Mouse (Mus musculus) kidney, postnatal 14 days (tissue): ENCODE measurements around the gene 5730596B20Rik.

Experiments used
- DNase-seq: peaks from one replicate; pipeline ENCODE4 v3.0.0; 2022; ENCODE audit warnings: mixed read lengths

5730596B20Rik gene

DNA sequence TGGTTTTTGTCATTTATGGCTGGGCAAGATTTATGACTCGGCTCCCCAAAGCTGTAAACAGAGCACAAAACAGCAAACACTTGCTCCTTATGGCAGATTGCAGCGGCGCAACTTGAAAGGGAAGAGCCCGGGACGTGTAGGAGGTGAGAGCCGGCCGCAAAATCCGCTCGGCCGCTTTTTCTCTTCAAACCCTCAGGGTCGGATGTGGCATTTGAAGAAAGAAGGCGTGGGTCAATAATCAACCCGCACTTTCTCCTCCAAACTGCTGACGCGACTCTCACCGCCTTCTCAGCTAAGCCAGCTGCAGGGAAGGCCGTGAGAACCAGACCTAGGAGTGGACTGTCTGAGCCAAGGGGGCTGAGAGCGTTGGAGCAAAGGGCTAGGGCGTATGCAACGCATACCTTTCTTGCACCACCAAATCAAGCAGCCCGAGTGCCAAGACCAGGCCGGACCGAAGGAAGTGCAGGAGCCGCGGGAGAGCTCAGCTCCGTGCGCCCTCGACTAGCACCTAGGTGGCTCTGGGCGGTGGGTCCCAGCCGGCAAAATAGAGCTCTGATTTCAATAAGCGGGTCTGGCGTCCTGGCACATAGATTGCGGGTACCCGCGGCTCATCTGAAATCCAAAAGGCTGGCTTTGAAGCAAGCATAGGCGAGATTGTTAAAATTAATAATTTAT lies at the start of gene 5730596B20Rik:
Gene 5730596B20Rik, plus strand, starts transcription at position 438 of the 675 bp plus-strand sequence.
- peak; percentile 87 for DNase-seq

DNA sequence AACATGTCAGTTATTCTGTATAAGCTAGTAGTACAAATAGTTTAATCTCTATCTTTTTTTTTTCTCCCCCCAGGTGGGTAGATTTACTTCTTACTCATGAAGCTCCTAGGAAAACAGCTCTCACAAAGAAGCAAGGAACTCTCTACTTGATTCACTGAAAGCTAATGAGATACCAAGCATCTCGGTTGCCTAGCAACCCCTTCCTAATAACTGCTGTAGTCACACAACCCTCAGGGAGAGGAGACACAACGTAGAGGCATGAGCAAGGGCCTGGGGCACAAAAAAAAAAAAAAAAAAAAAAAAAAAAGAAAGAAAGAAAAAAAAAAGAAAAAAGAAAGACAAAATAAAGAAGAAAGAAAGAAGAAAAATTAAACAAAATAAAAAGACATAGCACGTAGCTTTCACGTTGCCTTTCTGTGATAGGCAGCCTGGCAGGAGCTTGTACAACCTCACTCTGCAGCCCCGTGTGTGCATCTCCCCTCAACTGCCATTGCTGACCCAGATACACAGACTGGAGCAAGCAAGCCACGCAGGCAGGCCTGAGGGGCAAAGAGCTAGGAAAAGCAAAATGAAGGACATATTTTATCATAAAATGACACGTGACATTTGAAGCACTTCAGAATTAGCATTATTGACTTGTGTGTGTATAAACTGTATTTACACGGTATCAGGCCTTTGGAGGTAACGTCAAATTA lies 39.3 kb upstream of the 5730596B20Rik start:
- DNase-seq = no peak

DNA sequence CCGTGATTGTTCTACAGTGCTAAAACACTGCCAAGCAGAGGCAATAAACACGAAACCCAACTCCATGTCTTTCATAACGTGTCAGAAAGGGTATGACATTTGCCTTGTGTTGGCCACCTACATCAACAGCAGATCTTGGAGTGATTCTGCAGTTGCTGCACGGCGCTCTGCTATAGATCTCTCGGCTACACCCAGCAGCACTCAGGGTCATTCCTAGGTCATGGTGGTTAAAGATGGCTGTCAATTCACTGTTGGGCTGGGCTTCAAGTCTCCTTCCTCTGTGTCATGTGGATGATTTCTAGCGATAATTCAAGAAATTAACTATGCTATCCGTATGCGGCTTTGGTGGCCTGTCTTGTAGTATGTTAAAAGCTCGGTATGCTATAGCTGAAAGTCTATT lies 38.7 kb upstream of the 5730596B20Rik start:
- DNase-seq = no peak

DNA sequence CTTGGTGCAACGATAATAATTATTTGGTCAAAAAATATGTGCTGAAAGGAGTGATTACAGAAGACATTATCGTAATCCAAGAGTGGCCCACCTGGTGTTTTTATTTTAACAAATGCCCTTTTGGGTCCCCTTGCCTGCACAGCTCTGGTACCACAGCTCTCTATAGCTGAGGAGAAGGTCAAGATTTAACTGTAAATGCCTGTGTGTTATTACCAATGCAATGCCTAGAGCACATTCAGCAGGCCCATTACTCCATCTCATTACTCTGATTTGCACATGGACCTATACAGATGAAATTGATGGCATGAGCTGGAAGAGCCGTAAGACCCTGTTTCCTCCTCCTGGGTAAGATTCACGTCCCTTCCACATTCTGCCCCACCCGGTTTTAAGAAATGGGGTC lies 38.2 kb upstream of the 5730596B20Rik start:
- DNase-seq = no peak

DNA sequence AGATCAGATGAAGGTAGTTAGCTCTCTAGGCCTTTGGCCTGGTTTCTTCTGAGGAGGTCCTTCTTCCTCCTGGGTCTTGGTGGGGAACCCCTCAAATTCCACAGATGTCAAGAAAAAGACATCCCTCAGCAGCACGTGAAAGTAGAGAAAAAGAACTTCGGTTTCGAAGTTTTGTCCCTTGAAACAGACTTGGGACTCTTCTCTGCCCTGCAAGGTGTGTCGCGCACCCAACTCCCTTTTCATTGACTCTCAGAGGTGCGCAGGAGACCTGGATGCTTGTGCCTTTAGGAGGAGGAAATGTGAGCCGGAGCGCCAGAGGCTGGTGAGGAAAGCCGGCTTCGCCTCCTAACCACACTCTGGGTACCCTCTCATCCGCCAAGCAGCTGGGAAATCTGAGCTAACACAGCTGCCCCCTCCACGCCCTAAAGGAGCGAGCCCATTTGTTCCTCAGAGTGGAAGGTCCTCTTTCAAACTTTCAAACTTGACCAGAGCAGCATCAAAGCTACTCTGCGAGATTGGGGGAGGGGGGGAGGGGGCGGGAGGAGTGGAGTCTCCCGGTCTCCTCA lies 26.8 kb upstream of the 5730596B20Rik start:
- no peak for DNase-seq

DNA sequence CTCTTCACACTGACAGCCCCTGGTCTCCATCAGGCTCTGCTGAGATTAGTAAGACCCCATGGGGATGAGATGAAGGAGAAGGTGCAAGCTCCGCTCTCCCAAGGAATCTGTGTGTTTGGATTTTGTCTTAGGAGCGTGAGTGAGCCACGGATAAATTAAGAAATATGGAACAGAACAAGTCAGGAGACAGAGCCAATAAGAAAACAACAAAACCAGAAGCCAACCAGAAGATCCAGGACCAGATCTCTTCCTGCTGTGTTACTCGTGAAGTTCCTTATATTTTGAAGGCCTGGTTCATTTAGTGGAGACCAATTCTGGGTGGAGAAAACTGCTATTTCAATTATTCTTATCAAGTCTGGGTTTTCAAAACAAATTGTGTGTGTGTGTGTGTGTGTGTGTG lies 25.7 kb upstream of the 5730596B20Rik start:
- no peak for DNase-seq

DNA sequence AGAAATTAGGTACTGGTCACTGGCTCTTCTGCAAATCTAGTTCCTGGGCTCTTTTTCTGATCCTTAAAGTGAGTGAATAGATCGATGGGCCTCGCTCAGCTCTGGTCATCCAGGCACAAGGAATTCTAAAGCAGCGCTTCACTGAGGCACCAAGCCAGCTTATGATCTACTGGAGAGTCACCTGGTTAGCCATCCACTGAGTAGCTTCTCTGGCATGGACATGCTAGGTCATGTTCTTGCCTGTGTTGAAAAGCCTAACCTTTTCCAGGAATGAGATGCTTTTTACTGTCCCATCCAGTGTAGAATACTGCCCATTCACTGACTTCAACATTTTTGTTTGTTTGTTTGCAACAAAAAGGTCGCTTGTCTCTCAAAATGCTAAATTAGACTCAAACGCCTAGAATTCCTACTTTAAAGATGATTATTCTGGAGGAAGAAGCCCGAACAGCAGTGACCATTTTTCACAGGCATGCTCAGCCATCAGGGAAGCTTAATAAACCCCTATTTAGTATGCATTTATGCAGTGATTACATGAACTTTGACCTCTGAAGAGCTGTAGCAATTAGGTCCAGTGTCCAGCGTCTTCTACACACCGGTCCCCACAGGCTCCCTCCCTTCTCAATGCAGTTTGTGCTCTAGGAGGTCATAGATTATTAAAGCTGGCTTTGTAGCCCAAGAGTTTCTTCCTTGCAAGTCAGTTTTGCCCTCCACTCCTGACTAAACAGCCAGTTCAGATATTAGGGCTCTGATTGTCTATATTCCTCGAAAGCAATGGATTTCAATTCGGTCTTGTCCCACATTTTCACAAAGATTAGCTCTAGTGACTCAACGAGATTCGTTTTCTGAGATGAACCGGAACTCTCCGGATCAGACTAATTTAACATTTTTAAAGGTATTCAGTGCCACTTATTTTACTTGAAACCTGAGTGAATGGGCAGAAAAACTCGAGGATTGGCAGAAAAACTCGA lies 24.8 kb upstream of the 5730596B20Rik start:
- no peak for DNase-seq

DNA sequence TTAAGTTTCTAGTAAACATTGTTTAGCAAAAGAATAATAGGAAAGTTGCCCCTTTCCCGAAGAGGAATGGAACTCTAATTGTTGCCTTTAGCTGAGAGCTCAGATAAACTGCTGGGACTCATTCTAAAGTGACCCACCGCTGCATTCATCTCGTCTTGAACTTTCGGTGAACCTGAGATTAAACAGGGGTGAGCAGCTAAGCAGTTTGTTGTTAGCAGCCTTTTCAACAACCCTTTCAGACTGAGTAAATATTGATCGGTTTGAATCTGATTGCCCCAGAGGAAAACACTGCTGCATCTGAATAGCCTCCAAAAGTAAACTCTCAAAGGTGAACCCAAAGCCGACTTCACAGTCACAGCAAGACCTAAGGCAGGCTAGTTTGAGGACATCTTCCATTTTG lies 24.0 kb upstream of the 5730596B20Rik start:
- DNase-seq = no peak

DNA sequence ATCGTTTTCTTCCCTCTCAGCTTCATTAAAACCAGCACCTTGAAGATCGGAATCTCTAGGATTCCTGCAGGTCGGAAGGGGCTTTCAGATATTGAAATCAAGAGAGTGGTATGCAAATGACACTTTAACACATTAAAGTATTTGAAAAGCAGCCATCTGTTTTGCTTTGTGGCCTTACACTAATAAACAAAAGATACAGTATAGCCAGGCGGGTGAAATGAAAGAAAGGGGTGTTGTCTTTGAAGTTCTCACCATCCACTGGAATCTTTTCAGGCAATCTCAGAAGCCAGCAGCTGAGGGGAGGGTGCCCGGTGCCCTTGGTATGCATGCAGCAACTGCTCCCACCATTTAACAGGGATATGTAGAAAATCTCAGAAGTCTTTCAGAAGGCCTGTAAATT lies 23.3 kb upstream of the 5730596B20Rik start:
- DNase-seq = no peak

DNA sequence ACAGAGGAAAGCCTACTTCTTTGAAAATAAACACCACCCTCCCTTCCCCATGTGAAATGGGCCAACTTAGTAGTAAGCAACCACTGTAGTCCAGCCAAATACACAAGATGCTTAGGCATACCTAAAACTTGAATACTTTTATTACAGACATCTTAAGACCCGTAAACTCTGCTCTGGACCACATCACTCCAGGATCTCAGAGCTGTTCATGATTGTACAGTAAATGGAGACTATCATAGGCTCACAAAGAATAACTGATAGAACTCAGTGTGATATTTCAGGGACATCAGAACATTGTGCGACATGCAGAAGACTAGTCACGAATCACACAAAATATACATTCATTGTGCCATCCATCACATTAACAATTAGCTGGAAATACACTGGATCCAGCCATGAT lies 21.8 kb upstream of the 5730596B20Rik start:
- no peak for DNase-seq

DNA sequence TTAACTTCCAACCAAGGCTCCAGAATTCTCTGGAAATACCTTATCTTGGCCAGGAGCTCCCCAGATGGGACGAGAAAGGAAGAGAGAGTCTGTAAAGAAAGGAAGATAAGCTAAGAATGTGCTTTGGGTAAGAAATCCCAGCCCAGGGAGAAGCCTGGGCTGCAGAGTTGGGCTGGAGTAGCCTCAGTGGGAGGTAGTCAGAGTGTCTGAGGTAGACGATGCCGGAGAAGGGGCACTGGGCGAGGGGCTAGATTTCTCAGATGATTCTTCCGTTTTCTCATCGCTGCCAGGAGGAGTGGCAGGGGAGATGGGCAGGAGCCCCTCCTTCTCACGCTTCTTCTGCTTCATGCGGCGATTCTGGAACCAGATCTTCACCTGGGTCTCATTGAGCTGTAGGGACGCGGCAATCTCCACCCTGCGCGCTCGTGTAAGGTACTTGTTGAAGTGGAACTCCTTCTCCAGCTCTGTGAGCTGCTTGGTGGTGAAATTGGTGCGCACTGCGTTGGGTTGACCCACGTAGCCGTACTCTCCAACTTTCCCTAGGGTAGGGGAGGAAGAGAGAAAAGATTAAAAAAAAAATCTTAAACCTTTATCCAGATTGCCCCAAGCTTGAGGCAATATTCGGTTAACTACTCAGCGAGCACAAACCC lies 20.6 kb upstream of the 5730596B20Rik start:
- DNase-seq = no peak

DNA sequence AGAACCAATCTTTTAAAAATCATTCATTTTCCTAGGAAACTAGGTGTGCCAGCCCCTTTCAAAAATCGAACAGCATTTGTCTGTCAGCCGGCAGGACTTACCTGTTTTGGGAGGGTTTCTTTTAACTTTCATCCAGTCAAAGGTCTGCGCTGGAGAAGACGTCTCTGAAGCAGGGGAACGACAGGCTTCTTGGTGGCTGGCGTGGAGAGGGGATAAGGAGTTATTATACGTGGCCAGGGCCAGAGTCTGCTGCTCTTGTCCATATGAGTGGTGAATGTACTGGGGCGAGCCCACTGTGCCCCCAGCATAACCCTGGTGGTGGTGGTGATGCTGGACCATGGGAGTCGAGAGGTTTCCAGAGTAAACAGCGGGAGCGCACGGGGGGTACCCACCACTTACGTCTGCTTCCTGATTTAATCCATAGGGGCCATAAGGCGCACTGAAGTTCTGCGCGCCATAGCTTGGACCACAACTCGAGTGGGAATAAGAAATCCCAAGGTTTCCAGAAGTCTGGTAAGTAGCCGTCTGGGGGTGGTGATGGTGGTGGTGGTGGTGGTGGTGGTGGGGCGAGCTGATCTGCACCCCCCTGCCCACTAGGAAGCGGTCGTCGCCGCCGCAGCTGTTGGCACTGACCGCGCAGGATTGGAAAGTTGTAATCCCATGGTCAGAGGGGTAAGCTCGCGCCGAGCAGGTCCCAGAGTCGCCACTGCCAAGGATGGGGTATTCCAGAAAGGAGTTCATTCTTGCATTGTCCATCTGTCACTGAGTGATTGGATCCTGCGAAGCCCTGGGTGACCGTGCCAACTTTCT lies 19.6 kb upstream of the 5730596B20Rik start:
- no peak for DNase-seq

DNA sequence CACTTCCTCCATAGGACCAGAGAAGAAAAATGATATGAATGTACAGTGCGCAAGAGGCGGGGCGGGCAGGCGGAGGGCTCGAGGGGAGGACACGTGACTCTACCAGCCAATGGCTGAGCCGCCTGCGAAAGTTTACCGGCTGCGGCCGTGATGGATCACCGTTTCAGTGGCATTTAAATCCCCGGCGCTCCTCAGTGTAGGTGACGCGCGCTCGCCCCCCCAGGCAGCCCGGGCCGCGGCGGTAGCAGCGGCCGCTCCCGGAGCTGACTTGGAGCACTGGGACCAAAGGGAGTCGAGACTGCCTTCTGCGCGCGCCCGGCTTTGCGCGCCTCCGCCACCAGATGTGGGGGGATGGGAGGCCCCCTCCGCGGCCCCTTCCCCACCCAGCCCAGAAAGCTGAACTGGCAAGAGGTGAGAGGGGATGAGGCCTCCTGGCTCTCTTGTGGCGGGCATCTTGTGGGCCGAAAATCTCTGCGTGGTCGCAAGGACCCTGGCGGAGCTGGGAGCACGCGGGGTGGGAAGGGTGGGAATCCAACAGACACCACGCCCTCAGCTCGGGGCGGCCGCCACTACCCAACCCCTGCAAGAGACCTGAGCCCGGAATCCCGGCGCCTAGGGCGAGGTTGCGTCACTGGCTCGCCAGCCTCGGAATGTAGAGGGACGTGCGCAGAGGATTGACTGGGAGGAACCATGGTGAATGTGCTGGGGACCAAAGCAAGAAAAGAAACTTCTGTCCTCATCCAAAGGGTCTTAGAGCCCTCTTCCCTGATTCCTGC lies 18.8 kb upstream of the 5730596B20Rik start, which contains the start of gene Hoxa1:
Gene Hoxa1, minus strand, starts transcription at position 42 of the 776 bp plus-strand sequence.
- peak; percentile 93 for DNase-seq

DNA sequence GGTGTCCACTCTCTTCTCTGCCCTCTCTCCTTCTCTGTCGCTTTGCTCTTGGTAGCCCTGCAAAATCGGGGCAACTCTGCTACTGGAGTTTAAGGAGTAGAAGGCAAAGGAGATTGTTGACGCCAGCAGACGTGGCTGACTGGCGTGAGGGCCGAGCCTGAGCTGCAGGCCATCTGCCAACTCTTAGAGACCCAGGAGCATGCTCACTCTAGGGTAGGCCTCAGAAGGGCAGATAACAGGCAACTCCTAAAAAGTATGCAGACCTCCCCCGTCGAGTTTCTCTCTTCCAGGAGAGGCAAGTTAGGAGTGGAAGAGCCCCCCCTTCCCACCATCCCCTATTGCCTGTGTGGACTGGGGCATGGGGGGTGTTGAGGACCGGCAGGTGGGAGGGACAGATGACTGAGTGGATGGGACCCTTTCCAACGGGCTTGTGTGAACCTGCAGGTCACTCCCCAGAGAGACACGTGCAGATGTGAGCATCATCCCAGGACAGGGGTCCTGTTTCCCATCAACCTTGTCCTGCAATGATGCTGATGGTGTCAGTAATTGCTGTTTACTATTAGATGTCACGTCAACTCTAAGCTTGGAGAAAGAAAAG lies 18.0 kb upstream of the 5730596B20Rik start:
- peak; percentile 61 for DNase-seq

DNA sequence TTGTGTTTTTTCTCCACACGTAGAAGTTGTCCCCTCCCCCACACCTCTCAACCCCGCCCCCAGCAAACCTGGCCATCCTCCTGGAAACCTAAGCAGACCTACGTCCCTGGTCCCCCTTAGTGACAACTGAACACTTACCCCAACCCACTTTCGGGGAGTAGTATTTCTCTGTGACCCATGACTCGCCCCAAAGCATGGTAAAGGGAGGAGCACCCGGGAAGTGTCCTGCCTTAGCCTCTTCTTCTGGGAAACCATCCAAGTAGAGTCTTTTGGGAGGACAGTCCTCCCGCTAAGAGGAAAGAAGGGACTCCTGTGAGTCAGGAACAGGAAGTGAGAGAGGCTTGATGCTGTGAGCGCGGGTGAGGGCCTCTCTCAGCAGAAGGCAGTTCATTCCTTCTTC lies 17.3 kb upstream of the 5730596B20Rik start:
- peak; percentile 53 for DNase-seq

DNA sequence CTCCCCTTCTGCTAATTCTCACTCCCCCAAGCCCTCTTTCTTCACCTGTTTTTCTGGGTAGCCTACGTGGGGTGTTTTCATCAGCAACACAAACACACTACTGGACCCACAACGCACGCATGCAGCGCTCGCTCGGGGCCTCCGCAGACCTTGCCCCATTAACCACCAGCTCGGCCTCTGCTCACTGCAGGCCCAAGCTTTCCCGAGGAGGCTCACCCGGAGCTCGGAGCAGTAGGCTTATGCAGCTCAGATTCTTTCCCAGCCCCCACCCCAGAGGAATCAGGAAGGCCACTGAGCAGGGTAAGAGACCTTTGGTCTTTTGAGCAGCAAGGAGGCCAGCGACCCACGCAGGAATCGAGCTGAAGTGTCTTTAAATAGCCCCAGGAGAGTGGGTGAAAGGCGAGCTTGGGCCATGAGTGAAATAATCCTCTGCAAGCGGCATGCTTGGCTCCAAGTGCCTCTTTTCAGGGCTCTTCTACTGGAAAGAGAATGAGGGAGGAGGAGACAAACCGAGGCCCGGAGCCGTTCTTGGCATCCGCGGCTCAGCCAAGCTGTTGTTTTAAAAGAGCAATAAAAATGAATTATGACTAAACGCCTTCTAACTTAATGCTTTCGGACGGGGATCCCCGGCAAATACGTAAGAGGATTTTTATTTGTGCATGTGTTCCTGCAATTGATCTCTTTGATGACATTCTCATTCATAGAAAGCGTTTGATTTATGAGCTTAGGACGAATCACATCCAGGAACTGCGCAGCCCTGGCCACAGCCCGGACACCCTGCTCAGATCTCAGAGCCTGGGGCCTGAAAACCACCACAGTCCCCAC lies 16.6 kb upstream of the 5730596B20Rik start:
- peak; percentile 82 for DNase-seq

DNA sequence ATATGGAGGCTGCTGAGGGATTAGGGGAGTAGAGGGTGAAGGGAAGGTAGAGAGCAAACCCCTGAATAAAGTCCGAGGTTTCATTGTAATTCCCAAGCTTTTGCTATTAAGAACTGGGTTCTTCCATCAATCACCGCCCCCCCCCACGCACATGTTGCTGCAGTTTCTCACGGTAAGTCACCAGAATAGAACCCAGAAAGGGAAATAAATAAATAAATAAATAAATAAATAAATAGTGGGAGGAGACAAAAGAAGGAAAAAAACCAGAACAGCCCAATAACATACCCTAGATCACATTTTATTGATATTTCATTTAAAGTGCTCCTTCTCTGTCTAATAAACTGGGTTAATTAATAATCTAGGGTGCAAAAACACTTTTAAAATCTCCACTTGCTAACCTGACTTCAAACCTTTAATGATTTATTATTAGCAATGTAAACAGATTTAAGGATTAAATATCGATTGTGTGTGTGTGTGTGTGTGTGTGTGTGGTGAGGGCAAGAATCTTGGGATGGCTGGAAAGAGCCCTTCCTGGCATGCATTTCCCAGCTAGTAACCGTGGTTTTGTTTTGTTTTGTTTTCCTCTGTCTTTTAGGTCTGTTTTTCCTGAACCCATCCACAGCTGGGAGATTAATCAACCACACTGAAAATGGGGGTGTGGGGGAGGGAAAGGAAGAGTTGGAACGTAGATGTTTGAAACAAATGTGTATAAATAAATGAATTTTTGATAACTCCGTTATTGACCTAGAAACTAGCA lies 15.8 kb upstream of the 5730596B20Rik start:
- DNase-seq = no peak

DNA sequence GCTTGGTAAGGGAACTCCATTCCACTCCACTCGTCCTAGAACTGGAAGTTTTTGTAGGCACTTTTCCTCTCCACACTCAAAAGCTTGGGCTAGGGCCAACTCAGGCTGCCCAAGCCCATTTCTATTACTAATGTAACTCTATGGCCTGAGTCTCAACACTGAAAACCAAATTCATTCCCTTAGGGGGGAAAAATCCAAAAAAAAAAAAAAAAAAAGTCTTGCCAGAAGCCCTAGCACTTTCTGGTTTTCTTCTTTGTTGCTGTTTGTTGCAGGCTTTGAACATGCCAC lies 15.3 kb upstream of the 5730596B20Rik start:
- DNase-seq = peak; percentile 44
